Mouse (Mus musculus): Measurements from ENCODE around the gene Siah3.

Siah3 gene

GRCm38 (mm10) chr14:75525376-75526145, 69.8 kb downstream of the Siah3 start:
- DNase-seq (ENCODE audit: low read depth) = no peak

GRCm38 (mm10) chr14:75527464-75528190, 71.8 kb downstream of the Siah3 start:
- DNase-seq (ENCODE audit: low read depth) = no peak

GRCm38 (mm10) chr14:75530815-75531353, 75.1 kb downstream of the Siah3 start:
- DNase-seq (ENCODE audit: low read depth) = no peak

- DNase-seq (ENCODE audit: low read depth) = no peak
Observed at GRCm38 (mm10) chr14:75539205-75539604, 83.4 kb downstream of the Siah3 start.

GRCm38 (mm10) chr14:75540216-75540995, 84.6 kb downstream of the Siah3 start:
- DNase-seq (ENCODE audit: low read depth) = no peak

GRCm38 (mm10) chr14:75540996-75541350, 85.2 kb downstream of the Siah3 start:
- DNase-seq (ENCODE audit: low read depth) = no peak

GRCm38 (mm10) chr14:75541731-75542130, 85.9 kb downstream of the Siah3 start:
- DNase-seq (ENCODE audit: low read depth) = no peak

- peak; percentile 4 for DNase-seq (ENCODE audit: low read depth)
Observed at GRCm38 (mm10) chr14:75561577-75562331, 106.0 kb downstream of the Siah3 start.

GRCm38 (mm10) chr14:75565534-75566140, 109.9 kb downstream of the Siah3 start:
- DNase-seq (ENCODE audit: low read depth) = no peak

GRCm38 (mm10) chr14:75566303-75566702, 110.5 kb downstream of the Siah3 start:
- no peak for DNase-seq (ENCODE audit: low read depth)

- no peak for DNase-seq (ENCODE audit: low read depth)
Observed at GRCm38 (mm10) chr14:75579010-75579409, 123.2 kb downstream of the Siah3 start.
